Mouse (Mus musculus) layer of hippocampus, adult 18-20 months (tissue): ENCODE data around the gene Klhl22. TPM values are rescaled to one million over a fixed set of nuclear protein-coding genes. Genes with fewer than 3 reads are reported as not detected.

Experiments used
- DNase-seq, 2 experiments: peaks; one replicate each; pipeline ENCODE4 v3.0.0; 2022; ENCODE audit warnings: low spot score in 2 of 2
- total RNA-seq, 2 experiments: library from RNA; stranded (reverse); gene quantifications; 2 replicates each; pipeline ENCODE4 v1.2.3; 2021

Klhl22 gene
- total RNA-seq, 2 experiments from 2014 or later: 86.9 to 100 TPM

DNA sequence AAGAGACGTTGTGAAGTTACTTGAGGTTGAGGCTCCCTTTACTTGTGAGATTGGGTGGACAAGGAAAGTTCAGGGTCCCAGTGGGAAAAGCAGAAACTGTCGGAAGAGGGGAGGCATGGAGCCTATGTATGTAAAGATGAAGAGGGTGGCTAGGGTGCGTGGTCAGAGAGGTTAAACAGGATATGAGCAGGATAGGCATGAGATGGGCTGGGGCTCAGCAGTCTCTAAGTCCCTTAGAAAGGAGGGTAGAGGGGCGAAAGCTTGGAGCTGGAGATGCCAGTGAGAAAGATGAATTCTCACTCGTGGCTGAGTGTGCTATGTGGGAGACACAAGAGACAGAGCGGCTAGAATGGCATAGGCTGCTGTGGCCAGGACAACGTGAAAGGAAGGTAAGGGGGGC, 73.4 kb downstream of the Klhl22 start, which contains the start of gene B830017H08Rik:
TSS of gene B830017H08Rik (plus strand) at position 301 of the 400 bp plus-strand sequence.
- no peak for DNase-seq

DNA sequence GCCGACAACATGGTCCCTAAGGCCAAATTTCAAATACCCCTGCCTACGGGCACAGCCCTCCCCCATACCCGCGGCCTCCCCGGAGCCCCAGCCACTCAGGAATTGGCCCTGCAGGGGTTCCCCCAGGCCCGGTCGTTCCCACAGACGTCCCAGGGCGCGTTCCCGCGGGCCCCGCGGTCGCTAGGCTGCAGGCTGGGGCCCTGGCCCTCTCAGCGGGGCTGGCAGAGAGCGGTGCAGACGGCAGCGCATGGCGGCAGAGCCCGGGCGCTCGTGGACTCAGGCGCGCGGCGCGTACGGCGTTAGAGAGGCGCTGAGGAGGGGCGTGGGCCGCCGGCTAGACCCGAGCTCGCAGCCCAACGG, 73.9 kb downstream of the Klhl22 start:
- peak; percentile 50 to 59 for DNase-seq

DNA sequence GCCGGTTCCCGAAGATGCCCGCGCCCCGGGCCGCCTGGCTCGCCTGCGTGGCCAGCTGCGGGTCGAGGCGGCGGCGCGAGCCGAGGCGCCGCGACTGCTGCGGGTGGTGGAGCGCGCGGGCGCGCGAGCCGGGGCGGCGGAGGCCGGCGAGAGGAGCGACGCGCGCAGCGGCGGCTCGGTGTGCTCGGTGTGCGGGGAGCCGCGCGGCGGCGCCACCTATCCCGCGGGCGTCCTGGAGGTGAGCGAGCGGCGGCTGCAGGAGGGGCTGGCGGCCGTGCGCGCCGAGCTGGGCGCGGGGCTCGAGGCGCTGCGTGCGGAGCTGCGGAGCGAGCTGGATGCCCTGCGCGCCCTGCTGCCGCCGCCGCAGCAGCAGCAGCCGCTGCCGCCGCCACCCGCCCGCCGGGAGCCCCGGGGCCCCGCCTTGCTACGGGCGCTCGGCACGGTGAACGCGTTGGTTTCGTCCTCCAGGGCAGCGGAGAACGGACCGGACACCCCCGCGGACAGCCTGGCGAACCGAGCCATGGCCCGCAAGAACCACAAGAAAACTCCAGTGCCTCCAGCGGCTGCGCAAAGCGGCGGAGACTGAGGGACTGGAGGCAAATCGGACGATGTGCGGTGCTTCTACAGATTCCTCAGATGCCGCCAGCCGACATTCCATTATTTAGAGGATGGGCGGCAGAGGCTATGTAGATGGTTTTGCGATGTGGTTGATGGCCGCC, 74.4 kb downstream of the Klhl22 start:
- DNase-seq: peak; percentile 59

GRCm38 (mm10) chr16:17834543-17834942, 75.1 kb downstream of the Klhl22 start:
- DNase-seq: no peak

DNA sequence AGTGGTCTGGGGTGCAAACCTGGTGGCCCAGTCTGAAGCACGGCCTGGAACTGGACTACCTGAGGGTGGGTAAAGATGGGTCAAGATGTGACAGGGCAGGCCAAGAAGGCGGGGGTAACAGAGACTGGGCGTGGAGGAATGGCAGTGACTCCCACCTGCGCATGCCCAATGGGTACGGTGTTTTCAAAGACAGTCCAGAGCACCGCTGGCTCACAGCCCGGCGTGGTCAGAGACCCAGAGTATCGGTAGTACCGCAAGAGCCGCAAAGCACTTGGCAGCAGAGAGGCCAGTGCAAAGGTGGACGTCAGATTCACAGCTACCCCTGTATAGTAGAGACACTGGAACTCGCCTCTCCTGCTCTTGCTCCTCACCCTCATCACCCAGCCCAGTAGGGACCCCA, 76.1 kb downstream of the Klhl22 start:
- DNase-seq: no peak

GRCm38 (mm10) chr16:17838051-17838450, 78.6 kb downstream of the Klhl22 start, which contains the start of gene Car15:
TSS of gene Car15 (minus strand) at chr16:17838364.
- no peak for DNase-seq

GRCm38 (mm10) chr16:17839976-17840375, 80.6 kb downstream of the Klhl22 start:
- no peak for DNase-seq

GRCm38 (mm10) chr16:17842437-17842836, 83.0 kb downstream of the Klhl22 start:
- no peak for DNase-seq

Other genes with a start within 250 kb of the Klhl22 start
- 10 to 100 TPM; 39.6 to 44.0 TPM for gene Thap7, start 228.5 kb upstream of the Klhl22 start, total RNA-seq
- under 1 TPM; 0.92 to 0.94 TPM for gene Lrrc74b, start 198.4 kb upstream of the Klhl22 start, total RNA-seq
- gene P2rx6, start 197.7 kb upstream of the Klhl22 start, total RNA-seq: 1 to 10 TPM; 1.0 to 1.2 TPM
- 10 to 100 TPM; 86.1 to 99.5 TPM for gene Slc7a4, start 176.4 kb upstream of the Klhl22 start, total RNA-seq
- 10 to 100 TPM; 46.4 to 49.9 TPM for gene Smpd4, start 140.3 kb upstream of the Klhl22 start, total RNA-seq
- gene Ccdc74a, start 113.1 kb upstream of the Klhl22 start, total RNA-seq: 10 to 100 TPM; 35.3 to 41.0 TPM
- 10 to 100 TPM; 68.5 to 76.3 TPM for gene Med15, start 26.7 kb upstream of the Klhl22 start, total RNA-seq
- 1 to 10 TPM; 1.5 to 2.5 TPM for gene Scarf2, start 37.7 kb downstream of the Klhl22 start, total RNA-seq
- 1 to 10 TPM; 2.0 to 3.3 TPM for gene B830017H08Rik, start 73.5 kb downstream of the Klhl22 start, total RNA-seq
- 10 to 100 TPM; 14.6 to 17.0 TPM for gene Car15, start 78.7 kb downstream of the Klhl22 start, total RNA-seq
- 1 to 10 TPM; 1.9 to 2.3 TPM for gene Gm20518, start 132.1 kb downstream of the Klhl22 start, total RNA-seq
- not detected for gene Tssk1, start 134.6 kb downstream of the Klhl22 start, total RNA-seq
- 100 to 1,000 TPM; 102 to 106 TPM for gene Dgcr2, start 138.9 kb downstream of the Klhl22 start, total RNA-seq
- not detected for gene Tssk2, start 139.0 kb downstream of the Klhl22 start, total RNA-seq
- 10 to 100 TPM; 27.6 to 28.6 TPM for gene Ess2, start 151.7 kb downstream of the Klhl22 start, total RNA-seq
- not detected for gene Gsc2, start 155.4 kb downstream of the Klhl22 start, total RNA-seq
- gene Slc25a1, start 168.6 kb downstream of the Klhl22 start, total RNA-seq: 10 to 100 TPM; 42.0 to 45.9 TPM
- gene Vpreb2, start 220.8 kb downstream of the Klhl22 start, total RNA-seq: under 1 TPM in 1 of 2 experiments, not detected in 1; 0.71 TPM